Mouse (Mus musculus): ENCODE results near the gene Tanc2. TPM values are rescaled to one million over a fixed set of nuclear protein-coding genes. Genes with fewer than 3 reads are reported as not detected.

The Tanc2 gene
- polyA plus RNA-seq, 1 experiment from 2014 or later, result 13.3 TPM

DNA sequence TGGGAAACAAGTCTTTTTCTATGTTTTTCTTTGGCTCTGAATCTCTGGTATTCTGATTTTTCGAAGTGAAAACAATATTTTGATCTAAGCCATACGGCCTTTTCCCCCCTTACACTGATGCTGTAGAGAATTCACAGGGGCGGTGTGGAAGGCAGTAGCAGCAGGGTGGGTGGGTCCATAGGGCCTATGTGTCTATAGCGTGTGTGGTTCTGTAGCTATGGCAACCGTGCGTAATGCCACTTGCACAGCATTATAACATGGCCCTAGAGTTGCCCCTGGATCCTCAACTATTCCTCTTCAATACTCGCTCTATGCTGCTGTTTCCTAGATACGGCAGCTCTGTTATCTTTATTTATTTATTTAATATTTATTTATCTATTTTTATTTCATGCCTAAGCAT is 32.5 kb upstream of the Tanc2 start:
- Histone ChIP-seq H3K27ac (ENCODE audit: low read depth) (no peak overlapping the region), H3K4me1 (replicated peaks; ENCODE audit: control insufficient read depth, insufficient read depth, low read length) (peaks cover 4% of the 10 kb centered on the region), H3K9me3 (ENCODE audit: control insufficient read depth, low read length) (no peaks in the 10 kb centered on the region), H3K9ac (ENCODE audit: low read length) (no peak overlapping the region), H3K4me3 (ENCODE audit: low read depth, low read length) (no peak overlapping the region), H3K36me3 (ENCODE audit: control insufficient read depth, insufficient read depth, low read length) (no peaks in the 10 kb centered on the region), H3K27me3 (replicated peaks; ENCODE audit: control insufficient read depth, insufficient read depth, low read length) (no peaks in the 10 kb centered on the region), H3K4me2 (ENCODE audit: low read length) (no peak overlapping the region)
- DNase-seq (ENCODE audit: low spot score) (no peak), ATAC-seq (replicated peaks; ENCODE audit: low FRiP score, low TSS enrichment, low read depth) (no peak)
- WGBS, result 64% methylated on average over 8 of the region's 8 CpGs

DNA sequence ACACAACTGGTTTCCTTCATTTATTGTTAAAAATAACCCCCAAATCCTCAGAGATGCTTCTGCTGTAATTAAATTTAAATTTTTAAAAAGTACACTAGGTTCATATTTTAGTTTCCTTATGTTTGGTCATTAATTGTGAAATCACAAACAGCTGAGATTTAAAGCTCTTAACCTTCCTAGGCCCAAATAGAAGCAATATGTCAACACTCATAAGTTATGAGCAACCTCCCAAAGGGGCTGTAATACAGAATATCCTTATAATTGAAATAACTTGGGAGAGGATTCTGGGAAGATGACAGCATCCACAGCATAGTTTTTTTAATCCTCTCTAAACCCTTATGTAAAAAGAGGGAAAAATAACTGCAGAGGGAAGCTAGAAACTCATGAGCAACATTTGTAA is 31.7 kb upstream of the Tanc2 start:
- Histone ChIP-seq H3K9ac (ENCODE audit: low read length) (no peak overlapping the region), H3K4me2 (ENCODE audit: low read length) (no peak overlapping the region), H3K27me3 (replicated peaks; ENCODE audit: control insufficient read depth, insufficient read depth, low read length) (no peaks in the 10 kb centered on the region), H3K36me3 (ENCODE audit: control insufficient read depth, insufficient read depth, low read length) (no peaks in the 10 kb centered on the region), H3K4me3 (ENCODE audit: low read depth, low read length) (no peak overlapping the region), H3K9me3 (ENCODE audit: control insufficient read depth, low read length) (no peaks in the 10 kb centered on the region), H3K4me1 (replicated peaks; ENCODE audit: control insufficient read depth, insufficient read depth, low read length) (peaks cover 3% of the 10 kb centered on the region), H3K27ac (ENCODE audit: low read depth) (no peak overlapping the region)
- DNase-seq (ENCODE audit: low spot score) (no peak), ATAC-seq (replicated peaks; ENCODE audit: low FRiP score, low TSS enrichment, low read depth) (no peak)

DNA sequence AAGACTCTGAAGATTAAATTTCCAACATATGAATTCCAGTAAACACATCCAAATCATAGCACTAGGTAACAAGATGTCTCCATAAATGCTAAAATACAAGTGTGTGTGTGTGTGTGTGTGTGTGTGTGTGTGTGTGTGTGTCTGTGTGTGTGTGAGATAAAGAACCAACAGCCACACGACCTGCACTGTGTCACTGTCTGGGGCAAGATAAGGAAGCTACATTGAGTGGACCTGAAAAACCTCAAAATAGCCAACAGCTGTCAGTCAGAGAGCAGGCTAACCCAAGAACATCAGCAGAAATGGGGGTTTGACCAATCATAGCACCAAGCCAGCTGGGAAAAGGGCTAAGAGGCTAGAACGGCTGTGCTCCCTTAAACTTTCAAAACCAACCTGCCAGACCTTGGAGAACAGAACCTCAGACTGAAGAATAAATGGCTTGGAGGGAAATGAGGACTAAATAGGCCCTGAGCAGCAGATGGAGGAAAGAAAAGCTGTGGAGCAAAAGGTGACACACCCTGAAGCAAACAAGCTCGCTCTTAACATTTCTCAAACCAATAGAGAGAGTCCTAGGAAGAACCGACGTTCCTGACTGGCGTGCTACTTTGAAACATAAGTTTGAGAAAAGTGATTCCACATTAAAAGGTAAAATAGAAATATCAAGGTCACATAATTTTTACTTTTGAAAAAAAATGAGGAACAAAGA is 30.8 kb upstream of the Tanc2 start:
- ATAC-seq (replicated peaks; ENCODE audit: low FRiP score, low TSS enrichment, low read depth) (no peak), DNase-seq (ENCODE audit: low spot score) (no peak)
- Histone ChIP-seq H3K27me3 (replicated peaks; ENCODE audit: control insufficient read depth, insufficient read depth, low read length) (no peaks in the 10 kb centered on the region), H3K4me2 (ENCODE audit: low read length) (no peak overlapping the region), H3K36me3 (ENCODE audit: control insufficient read depth, insufficient read depth, low read length) (no peaks in the 10 kb centered on the region), H3K27ac (ENCODE audit: low read depth) (no peak overlapping the region), H3K4me1 (replicated peaks; ENCODE audit: control insufficient read depth, insufficient read depth, low read length) (peaks cover 3% of the 10 kb centered on the region; the same call in 1 of the 2 replicates), H3K4me3 (ENCODE audit: low read depth, low read length) (no peak overlapping the region), H3K9ac (ENCODE audit: low read length) (no peak overlapping the region), H3K9me3 (ENCODE audit: control insufficient read depth, low read length) (no peaks in the 10 kb centered on the region)
- WGBS, result 73% methylated on average over 6 of the region's 6 CpGs

DNA sequence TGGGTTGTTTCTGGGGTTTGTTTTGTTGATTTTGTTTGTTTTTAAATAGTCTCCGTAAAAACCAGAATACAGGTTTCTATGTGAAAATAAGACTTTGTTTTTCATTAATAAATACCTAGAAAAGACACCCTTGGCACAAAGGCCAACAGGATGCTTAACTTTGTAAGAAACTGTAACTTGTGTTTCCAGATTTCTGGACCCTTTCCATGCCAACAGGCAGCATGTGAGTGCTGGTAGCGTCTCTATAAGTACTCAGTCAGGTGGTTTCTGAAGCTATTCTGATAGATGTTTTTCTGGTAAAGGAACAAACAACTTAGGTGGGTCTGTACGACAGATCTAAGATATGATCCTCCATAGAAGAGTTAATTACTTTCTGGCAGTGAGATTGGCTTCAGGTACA is 26.2 kb upstream of the Tanc2 start:
- Histone ChIP-seq H3K4me1 (replicated peaks; ENCODE audit: control insufficient read depth, insufficient read depth, low read length) (peaks cover 6% of the 10 kb centered on the region; the same call in 1 of the 2 replicates), H3K27ac (ENCODE audit: low read depth) (no peak overlapping the region), H3K4me2 (ENCODE audit: low read length) (no peak overlapping the region), H3K36me3 (ENCODE audit: control insufficient read depth, insufficient read depth, low read length) (no peaks in the 10 kb centered on the region), H3K9ac (ENCODE audit: low read length) (no peak overlapping the region), H3K9me3 (ENCODE audit: control insufficient read depth, low read length) (no peaks in the 10 kb centered on the region), H3K27me3 (replicated peaks; ENCODE audit: control insufficient read depth, insufficient read depth, low read length) (no peaks in the 10 kb centered on the region), H3K4me3 (ENCODE audit: low read depth, low read length) (no peak overlapping the region)
- 87% methylated on average over 3 of the region's 3 CpGs for WGBS
- no peak for ATAC-seq (replicated peaks; ENCODE audit: low FRiP score, low TSS enrichment, low read depth)
- DNase-seq (ENCODE audit: low spot score), result no peak

DNA sequence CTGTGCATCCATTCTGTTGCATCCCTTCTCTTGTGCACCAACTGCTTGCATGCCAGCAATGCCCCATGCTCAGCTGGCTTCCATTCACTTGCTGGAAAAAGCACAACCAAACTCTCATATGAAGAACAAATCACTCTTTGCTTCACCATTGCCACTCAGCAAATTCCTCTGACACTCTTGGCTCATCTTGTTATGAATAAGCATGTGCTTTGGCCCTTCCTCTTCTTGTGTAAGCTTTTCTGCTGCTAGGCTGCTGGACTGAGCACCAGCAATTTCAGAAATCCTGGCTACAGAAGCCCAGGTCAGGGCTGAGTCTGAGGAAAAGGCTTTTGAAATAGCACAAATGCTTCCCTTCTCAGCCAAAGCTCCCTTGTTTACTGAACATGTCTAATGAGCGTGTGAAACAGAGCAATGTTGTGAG is 22.6 kb upstream of the Tanc2 start:
- no peaks in the 10 kb centered on the region for H3K27me3 ChIP-seq (replicated peaks; ENCODE audit: control insufficient read depth, insufficient read depth, low read length)
- peak overlapping the region; percentile 9; the same call in 1 of the 2 replicates for H3K27ac ChIP-seq (ENCODE audit: low read depth)
- H3K4me2 ChIP-seq (ENCODE audit: low read length), result no peak overlapping the region
- no peaks in the 10 kb centered on the region for H3K9me3 ChIP-seq (ENCODE audit: control insufficient read depth, low read length)
- no peak overlapping the region for H3K9ac ChIP-seq (ENCODE audit: low read length)
- no peak for ATAC-seq (replicated peaks; ENCODE audit: low FRiP score, low TSS enrichment, low read depth)
- no peak overlapping the region for H3K4me3 ChIP-seq (ENCODE audit: low read depth, low read length)
- H3K36me3 ChIP-seq (ENCODE audit: control insufficient read depth, insufficient read depth, low read length), result no peaks in the 10 kb centered on the region
- no peak for DNase-seq (ENCODE audit: low spot score)
- WGBS, result 18% methylated on average over 1 of the region's 1 CpGs
- peaks cover 6% of the 10 kb centered on the region; the same call in 1 of the 2 replicates for H3K4me1 ChIP-seq (replicated peaks; ENCODE audit: control insufficient read depth, insufficient read depth, low read length)

DNA sequence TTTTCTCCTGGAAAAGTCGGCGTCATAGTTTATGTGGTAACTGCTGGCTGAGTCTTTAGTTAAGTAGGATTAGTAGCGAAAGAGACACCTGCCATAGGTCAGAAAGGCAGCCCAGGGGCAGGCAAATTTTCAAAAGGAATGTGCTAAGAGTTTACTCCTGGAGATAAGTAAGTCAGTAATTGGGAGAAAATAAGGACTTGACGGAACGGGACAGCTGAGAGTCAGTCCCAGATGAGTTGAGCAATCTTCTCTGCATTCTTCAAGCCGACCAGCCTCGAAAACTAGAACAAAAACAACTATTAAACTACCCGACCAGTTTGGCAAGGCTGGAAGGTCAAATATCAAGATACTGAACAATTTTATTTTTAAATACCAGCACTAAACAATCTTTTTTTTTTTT is 17.8 kb upstream of the Tanc2 start:
- H3K36me3 ChIP-seq (ENCODE audit: control insufficient read depth, insufficient read depth, low read length), result no peaks in the 10 kb centered on the region
- peaks cover 5% of the 10 kb centered on the region; the same call in 1 of the 2 replicates for H3K4me1 ChIP-seq (replicated peaks; ENCODE audit: control insufficient read depth, insufficient read depth, low read length)
- DNase-seq (ENCODE audit: low spot score), result no peak
- no peak overlapping the region for H3K9ac ChIP-seq (ENCODE audit: low read length)
- H3K9me3 ChIP-seq (ENCODE audit: control insufficient read depth, low read length), result no peaks in the 10 kb centered on the region
- no peaks in the 10 kb centered on the region for H3K27me3 ChIP-seq (replicated peaks; ENCODE audit: control insufficient read depth, insufficient read depth, low read length)
- WGBS, result 53% methylated on average over 8 of the region's 8 CpGs
- no peak overlapping the region for H3K27ac ChIP-seq (ENCODE audit: low read depth)
- ATAC-seq (replicated peaks; ENCODE audit: low FRiP score, low TSS enrichment, low read depth), result no peak
- no peak overlapping the region for H3K4me3 ChIP-seq (ENCODE audit: low read depth, low read length)
- H3K4me2 ChIP-seq (ENCODE audit: low read length), result no peak overlapping the region

DNA sequence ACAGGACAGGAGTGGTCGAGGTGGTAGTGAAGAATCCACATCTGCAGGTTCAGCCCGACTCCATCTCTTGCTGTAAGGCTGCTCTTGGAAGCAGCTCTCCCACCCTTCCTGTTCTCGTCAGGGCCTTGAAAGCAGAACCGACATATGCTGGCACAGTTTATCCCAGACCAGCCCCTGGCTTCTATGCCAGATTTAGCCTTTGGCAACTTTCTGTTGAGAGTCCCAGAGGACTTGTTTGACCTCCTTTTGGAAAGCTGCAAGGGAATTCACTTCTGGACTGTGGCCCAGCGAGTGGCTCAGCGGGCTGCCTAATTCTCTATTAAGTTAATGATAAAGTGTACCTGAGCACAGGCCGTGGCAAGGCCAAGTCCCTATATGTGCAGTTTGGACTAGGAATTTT is 15.5 kb upstream of the Tanc2 start:
- Histone ChIP-seq H3K4me3 (ENCODE audit: low read depth, low read length) (no peak overlapping the region), H3K4me1 (replicated peaks; ENCODE audit: control insufficient read depth, insufficient read depth, low read length) (no peaks in the 10 kb centered on the region), H3K9ac (ENCODE audit: low read length) (no peak overlapping the region), H3K9me3 (ENCODE audit: control insufficient read depth, low read length) (0 out of 2 replicates have a peak, but pooled peaks cover 2% of the 10 kb centered on the region), H3K36me3 (ENCODE audit: control insufficient read depth, insufficient read depth, low read length) (no peaks in the 10 kb centered on the region), H3K4me2 (ENCODE audit: low read length) (no peak overlapping the region), H3K27ac (ENCODE audit: low read depth) (no peak overlapping the region), H3K27me3 (replicated peaks; ENCODE audit: control insufficient read depth, insufficient read depth, low read length) (no peaks in the 10 kb centered on the region)
- DNase-seq (ENCODE audit: low spot score), result no peak
- 64% methylated on average over 7 of the region's 7 CpGs for WGBS
- no peak for ATAC-seq (replicated peaks; ENCODE audit: low FRiP score, low TSS enrichment, low read depth)

DNA sequence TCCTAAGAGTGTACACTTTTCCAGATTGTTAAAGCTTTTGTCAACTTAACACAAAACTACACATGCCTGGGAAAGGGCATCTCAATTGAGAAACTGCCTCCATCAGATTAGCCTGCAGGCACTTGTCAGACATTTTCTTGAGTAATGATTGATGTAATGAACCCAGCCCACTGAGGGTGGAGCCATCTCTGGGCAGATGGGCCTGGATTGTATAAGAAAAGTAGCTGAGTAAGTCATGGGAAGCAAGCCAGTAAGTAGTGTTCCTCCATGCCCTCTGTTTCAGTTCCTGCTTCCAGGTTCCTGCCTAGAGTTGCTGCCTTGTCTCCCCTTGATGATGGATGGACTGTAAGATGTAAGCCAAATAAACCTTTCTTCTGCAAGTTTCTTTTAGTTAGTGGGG is 12.6 kb upstream of the Tanc2 start:
- DNase-seq (ENCODE audit: low spot score) (no peak), ATAC-seq (replicated peaks; ENCODE audit: low FRiP score, low TSS enrichment, low read depth) (no peak)
- H3K27ac ChIP-seq (ENCODE audit: low read depth), result no peak overlapping the region

DNA sequence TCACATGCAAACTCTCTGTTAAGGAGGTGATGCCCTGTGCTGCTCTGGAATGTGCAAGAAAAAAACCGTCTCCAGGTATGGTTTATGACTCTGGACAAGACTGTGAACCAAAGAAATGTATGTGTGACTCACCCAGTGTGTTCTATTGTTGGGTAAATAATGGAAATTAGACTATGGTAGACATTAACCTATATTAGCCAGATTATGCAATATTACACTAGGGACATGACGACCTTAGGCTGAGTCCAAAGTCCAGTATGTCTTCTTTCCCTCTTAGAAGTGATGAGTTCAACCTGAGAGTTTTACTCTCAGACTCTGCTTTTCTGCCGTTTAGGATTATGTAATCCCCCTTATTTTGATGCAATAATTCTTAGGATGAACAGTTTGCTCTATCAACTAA is 7.8 kb upstream of the Tanc2 start:
- Histone ChIP-seq H3K9ac (ENCODE audit: low read length) (no peak overlapping the region), H3K27ac (ENCODE audit: low read depth) (no peak overlapping the region), H3K36me3 (ENCODE audit: control insufficient read depth, insufficient read depth, low read length) (no peaks in the 10 kb centered on the region), H3K4me1 (replicated peaks; ENCODE audit: control insufficient read depth, insufficient read depth, low read length) (no peaks in the 10 kb centered on the region), H3K4me2 (ENCODE audit: low read length) (no peak overlapping the region), H3K27me3 (replicated peaks; ENCODE audit: control insufficient read depth, insufficient read depth, low read length) (no peaks in the 10 kb centered on the region), H3K4me3 (ENCODE audit: low read depth, low read length) (no peak overlapping the region), H3K9me3 (ENCODE audit: control insufficient read depth, low read length) (0 out of 2 replicates have a peak, but pooled peaks cover 6% of the 10 kb centered on the region)
- no peak for ATAC-seq (replicated peaks; ENCODE audit: low FRiP score, low TSS enrichment, low read depth)
- DNase-seq (ENCODE audit: low spot score), result no peak
- 80% methylated on average over 3 of the region's 3 CpGs for WGBS

More for the DNA sequence above, 12.6 kb upstream of the Tanc2 start:
- Histone ChIP-seq H3K4me1 (replicated peaks; ENCODE audit: control insufficient read depth, insufficient read depth, low read length) (no peaks in the 10 kb centered on the region), H3K9me3 (ENCODE audit: control insufficient read depth, low read length) (0 out of 2 replicates have a peak, but pooled peaks cover 6% of the 10 kb centered on the region), H3K27me3 (replicated peaks; ENCODE audit: control insufficient read depth, insufficient read depth, low read length) (no peaks in the 10 kb centered on the region), H3K4me2 (ENCODE audit: low read length) (no peak overlapping the region), H3K4me3 (ENCODE audit: low read depth, low read length) (no peak overlapping the region), H3K9ac (ENCODE audit: low read length) (no peak overlapping the region), H3K36me3 (ENCODE audit: control insufficient read depth, insufficient read depth, low read length) (no peaks in the 10 kb centered on the region)

Measured in intestine, embryonic 14.5 days (tissue).